14 mouse cellular contexts compared by ENCODE assay signal in genomic region chr16:22150421-22150820, GRCm38 (mm10). TPM values are rescaled to one million over a fixed set of nuclear protein-coding genes. Genes with fewer than 3 reads are reported as not detected.
DNase-seq lines count a peak whose midpoint lies in the region; ATAC-seq and TF ChIP-seq lines count a peak whose summit lies in the region.
"Had no signal": no experiment of that assay in that cellular context is flagged by ENCODE, and none has a peak within 500 bp of the region (broad histone marks: within the 10 kb centered on the region; RNA-seq: fewer than 3 reads in every experiment).

No protein-coding gene starts in this region.

- no peak for TF ChIP-seq CTCF in gastrocnemius, adult 2 months (IDR thresholded peaks at IDR 0.05)
- no peak for TF ChIP-seq CTCF in lung, embryonic 14.5 days (IDR thresholded peaks at IDR 0.05; ENCODE audit: low read depth)

- DNase-seq in gastrocnemius, adult 2 months, result no peak
- no peak for DNase-seq in gastrocnemius, postnatal 25 days
- peak; percentile 55 for DNase-seq in lung, embryonic 14.5 days
- DNase-seq in lung, postnatal 14 days, result no peak
- DNase-seq in embryonic facial prominence, embryonic 14.5 days (ENCODE audit: low spot score), result peak; percentile 32
- DNase-seq in lung, postnatal 36 days, result peak; percentile 28
- no peak for DNase-seq in cerebellum, adult 9-10 months
- DNase-seq in embryo, embryonic 10.5 days (ENCODE audit: low spot score), result no peak
- DNase-seq: layer of hippocampus, postnatal 36 days; right cerebral cortex, adult 18-20 months had no signal

- H3K4me2 ChIP-seq in lung, embryonic 14.5 days, result no peak overlapping the region
- H3K4me2 ChIP-seq in embryonic facial prominence, embryonic 14.5 days (ENCODE audit: low read depth, low read length), result no peak overlapping the region
- H3K4me2 ChIP-seq: forebrain, embryonic 13.5 days; kidney, embryonic 15.5 days; neural tube, embryonic 12.5 days had no signal

- peaks cover 11% of the 10 kb centered on the region; the same call in 1 of the 2 replicates for H3K4me1 ChIP-seq in lung, embryonic 14.5 days (ENCODE audit: insufficient read depth)
- H3K4me1 ChIP-seq in embryonic facial prominence, embryonic 14.5 days (ENCODE audit: control insufficient read depth, insufficient read depth, low read length), result peaks cover 13% of the 10 kb centered on the region; the same call in 1 of the 2 replicates

- H3K27ac ChIP-seq in gastrocnemius, adult 2 months, result peak overlapping the region; percentile 40
- H3K27ac ChIP-seq in lung, embryonic 14.5 days (ENCODE audit: low read depth), result no peak overlapping the region
- no peak overlapping the region for H3K27ac ChIP-seq in embryonic facial prominence, embryonic 14.5 days (replicated peaks; ENCODE audit: low read depth, low read length)
- H3K27ac ChIP-seq: forebrain, embryonic 13.5 days; hindbrain, embryonic 10.5 days; kidney, embryonic 15.5 days; neural tube, embryonic 12.5 days had no signal

- intact Hi-C loops in gastrocnemius, adult 2 months (cut with DNase I), result no loop called here

- no peaks in the 10 kb centered on the region for H3K36me3 ChIP-seq in lung, embryonic 14.5 days (ENCODE audit: insufficient read depth)
- H3K36me3 ChIP-seq in embryonic facial prominence, embryonic 14.5 days (ENCODE audit: control insufficient read depth, insufficient read depth, low read length), result no peaks in the 10 kb centered on the region
- H3K36me3 ChIP-seq: neural tube, embryonic 12.5 days had no signal

- H3K4me3 ChIP-seq in gastrocnemius, adult 2 months, result peak overlapping the region; percentile 25; the same call in 1 of the 2 replicates
- H3K4me3 ChIP-seq in lung, embryonic 14.5 days (ENCODE audit: low read depth, low read length), result no peak overlapping the region
- H3K4me3 ChIP-seq in embryonic facial prominence, embryonic 14.5 days (ENCODE audit: low read depth, low read length), result no peak overlapping the region
- H3K4me3 ChIP-seq: forebrain, embryonic 13.5 days; hindbrain, embryonic 10.5 days; kidney, embryonic 15.5 days; neural tube, embryonic 12.5 days had no signal

- no peak overlapping the region for H3K9ac ChIP-seq in lung, embryonic 14.5 days
- H3K9ac ChIP-seq in embryonic facial prominence, embryonic 14.5 days (ENCODE audit: low read depth, low read length), result no peak overlapping the region
- H3K9ac ChIP-seq: forebrain, embryonic 13.5 days; kidney, embryonic 15.5 days; neural tube, embryonic 12.5 days had no signal

- no peaks in the 10 kb centered on the region for H3K27me3 ChIP-seq in lung, embryonic 14.5 days (ENCODE audit: insufficient read depth, low read length)
- no peaks in the 10 kb centered on the region for H3K27me3 ChIP-seq in embryonic facial prominence, embryonic 14.5 days (replicated peaks; ENCODE audit: control insufficient read depth, insufficient read depth, low read length)
- H3K27me3 ChIP-seq: forebrain, embryonic 13.5 days; kidney, embryonic 15.5 days; neural tube, embryonic 12.5 days had no signal

- no peak for ATAC-seq in lung, embryonic 14.5 days (ENCODE audit: insufficient read depth)
- no peak for ATAC-seq in embryonic facial prominence, embryonic 14.5 days (ENCODE audit: low read depth)
- ATAC-seq: forebrain, embryonic 13.5 days had no signal

- no peaks in the 10 kb centered on the region for H3K9me3 ChIP-seq in lung, embryonic 14.5 days (ENCODE audit: low read depth, low read length)
- no peaks in the 10 kb centered on the region for H3K9me3 ChIP-seq in embryonic facial prominence, embryonic 14.5 days (ENCODE audit: control insufficient read depth, low read length)
- H3K9me3 ChIP-seq: forebrain, embryonic 13.5 days; hindbrain, embryonic 10.5 days; kidney, embryonic 15.5 days; neural tube, embryonic 12.5 days had no signal

- WGBS in lung, embryonic 14.5 days, result 27% methylated on average over 2 of the region's 2 CpGs
- WGBS in embryonic facial prominence, embryonic 14.5 days, result 23% methylated on average over 2 of the region's 2 CpGs

RNA-seq across cellular contexts. Expression of gene Igf2bp2, which starts 12.7 kb away (rescaled TPM):
- 1 to 10 TPM; 1.3 to 5.2 TPM for total RNA-seq in gastrocnemius, adult 2 months (2021)
- 1 to 10 TPM; 3.5 to 6.5 TPM for total RNA-seq in gastrocnemius, postnatal 25 days (2021)
- 83.4 and 87.9 TPM in 2 replicates for polyA plus RNA-seq in lung, embryonic 14.5 days (2014; fragmentation: Nextera tagmentation; extraction: Ambion mirVana)
- 74.7 and 81.4 TPM in 2 replicates for polyA plus RNA-seq in embryonic facial prominence, embryonic 14.5 days (2014; fragmentation: Nextera tagmentation; extraction: Ambion mirVana)

Comparison
In these comparisons a context has a peak if more than half of its experiments do, and no peak if none do; other contexts are left out.
1. DNase-seq: peak in lung, embryonic 14.5 days (single experiment), embryonic facial prominence, embryonic 14.5 days (single experiment) and lung, postnatal 36 days (single experiment); none in gastrocnemius, adult 2 months (single experiment), gastrocnemius, postnatal 25 days (single experiment), lung, postnatal 14 days (single experiment), cerebellum, adult 9-10 months (single experiment) and embryo, embryonic 10.5 days (single experiment).